Mouse (Mus musculus): ENCODE measurements around the gene Duox1. TPM values are rescaled to one million over a fixed set of nuclear protein-coding genes. Genes with fewer than 3 reads are reported as not detected.

Duox1 gene
- total and polyA plus RNA-seq, 2 experiments from 2014 or later, result 0.16 to 0.33 TPM

DNA sequence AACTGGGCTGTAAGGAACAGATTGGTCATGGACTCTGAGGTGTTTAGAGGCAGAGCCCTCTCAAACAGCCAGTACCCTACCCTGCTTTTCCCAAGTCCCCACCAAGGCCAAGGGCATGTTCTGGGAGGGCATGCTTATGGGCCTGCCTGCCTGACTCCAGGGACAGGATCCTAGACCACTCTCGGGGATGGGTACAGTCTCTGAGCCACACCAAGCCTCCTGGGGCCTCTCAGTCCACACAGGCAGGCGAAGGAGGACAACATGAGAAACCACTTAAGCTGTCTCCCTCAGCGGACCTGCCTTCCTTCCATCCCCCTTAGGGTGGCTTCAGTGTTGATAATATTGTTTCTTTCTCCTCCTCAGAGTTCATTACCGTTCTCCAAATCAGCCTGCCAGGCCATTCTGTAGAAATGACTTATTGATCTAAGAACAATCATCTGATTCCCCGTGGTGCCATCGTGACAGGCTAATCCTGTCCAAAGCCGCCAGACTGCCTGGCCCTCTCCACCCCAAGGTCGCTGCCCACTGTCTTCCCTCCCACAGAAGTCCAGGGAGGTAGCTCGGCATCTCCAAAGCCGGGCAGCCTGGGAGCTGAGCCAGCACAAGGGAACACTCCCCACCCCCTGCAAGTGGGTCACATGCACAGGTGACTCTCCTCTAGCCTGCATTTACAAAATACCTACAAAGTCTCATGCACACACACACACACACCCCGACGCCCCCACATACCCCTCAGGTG, 38.9 kb downstream of the Duox1 start:
- H3K36me3 ChIP-seq (ENCODE audit: insufficient read depth, low read length), result peaks cover 25% of the 10 kb centered on the region
- no peaks in the 10 kb centered on the region for H3K27me3 ChIP-seq (ENCODE audit: insufficient read depth, low read length)
- no peaks in the 10 kb centered on the region for H3K9me3 ChIP-seq (ENCODE audit: low read length)
- H3K4me1 ChIP-seq (ENCODE audit: insufficient read depth, low read length), result peaks cover 11% of the 10 kb centered on the region
- no peak overlapping the region for H3K4me3 ChIP-seq (ENCODE audit: low read depth, low read length)
- DNase-seq (ENCODE audit: low spot score), result no peak
- H3K27ac ChIP-seq (ENCODE audit: low read depth, low read length), result no peak overlapping the region
- no peak for ATAC-seq (ENCODE audit: low FRiP score)
- H3K4me2 ChIP-seq (ENCODE audit: low read depth, low read length, poor library complexity, severe bottlenecking), result no peak overlapping the region
- no peak for TF ChIP-seq CTCF (IDR thresholded peaks at IDR 0.05)
- WGBS, result 42% methylated on average over 12 of the region's 12 CpGs
- H3K9ac ChIP-seq (replicated peaks; ENCODE audit: low read length, poor library complexity, severe bottlenecking), result 0 out of 2 replicates have a peak overlapping the region, but pooled peaks have one; percentile 13

DNA sequence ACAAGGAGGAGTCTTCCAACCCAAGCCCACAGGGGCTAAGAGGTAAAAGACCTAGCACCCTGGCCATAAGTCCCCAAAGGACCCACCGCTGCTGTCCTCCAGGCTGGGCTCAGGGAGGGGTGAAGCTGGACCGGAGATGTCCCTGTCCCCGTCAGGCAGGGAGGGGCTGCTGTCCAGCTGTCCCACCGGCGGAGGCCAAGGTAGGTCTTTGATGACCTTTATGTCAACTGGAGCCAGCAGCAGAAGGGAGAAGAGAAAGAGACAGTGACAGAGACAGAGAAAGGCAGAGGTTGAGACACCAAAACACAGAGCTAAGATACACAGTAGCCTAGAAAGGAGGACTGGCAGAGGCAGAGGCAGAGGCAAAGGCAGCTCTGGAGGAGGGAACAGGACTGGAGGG, 39.9 kb downstream of the Duox1 start:
- no peak for DNase-seq (ENCODE audit: low spot score)
- H3K27ac ChIP-seq (ENCODE audit: low read depth, low read length), result no peak overlapping the region
- H3K27me3 ChIP-seq (ENCODE audit: insufficient read depth, low read length), result no peaks in the 10 kb centered on the region
- H3K4me1 ChIP-seq (ENCODE audit: insufficient read depth, low read length), result peaks cover 4% of the 10 kb centered on the region; the same call in 1 of the 2 replicates
- H3K9ac ChIP-seq (replicated peaks; ENCODE audit: low read length, poor library complexity, severe bottlenecking), result no peak overlapping the region
- peaks cover 29% of the 10 kb centered on the region for H3K36me3 ChIP-seq (ENCODE audit: insufficient read depth, low read length)
- 94% methylated on average over 5 of the region's 5 CpGs for WGBS
- no peak for TF ChIP-seq CTCF (IDR thresholded peaks at IDR 0.05)
- no peak overlapping the region for H3K4me3 ChIP-seq (ENCODE audit: low read depth, low read length)
- ATAC-seq (ENCODE audit: low FRiP score), result no peak
- no peak overlapping the region for H3K4me2 ChIP-seq (ENCODE audit: low read depth, low read length, poor library complexity, severe bottlenecking)
- H3K9me3 ChIP-seq (ENCODE audit: low read length), result no peaks in the 10 kb centered on the region

DNA sequence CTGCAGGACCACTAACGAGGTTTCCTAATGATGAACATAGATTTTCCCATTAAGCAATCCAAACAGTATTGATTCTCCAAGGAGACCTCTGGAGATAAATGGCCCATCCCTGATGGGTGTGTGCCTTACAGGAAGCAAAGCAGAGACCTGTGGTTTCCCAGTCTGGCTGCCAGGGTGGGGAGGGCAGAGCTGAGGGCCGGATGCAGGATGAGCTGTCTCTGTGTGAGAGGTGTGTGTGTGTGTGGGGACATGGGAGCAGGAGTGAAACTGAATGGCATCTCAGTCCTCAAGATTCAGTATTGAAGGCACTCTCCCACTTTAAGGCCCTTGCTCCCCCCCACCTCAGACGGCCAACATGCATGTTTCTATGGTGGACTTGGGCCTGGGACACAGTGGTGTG, 40.7 kb downstream of the Duox1 start:
- no peak for TF ChIP-seq CTCF (IDR thresholded peaks at IDR 0.05)
- no peak for ATAC-seq (ENCODE audit: low FRiP score)
- H3K9me3 ChIP-seq (ENCODE audit: low read length), result no peaks in the 10 kb centered on the region
- H3K36me3 ChIP-seq (ENCODE audit: insufficient read depth, low read length), result peaks cover 29% of the 10 kb centered on the region
- H3K27me3 ChIP-seq (ENCODE audit: insufficient read depth, low read length), result no peaks in the 10 kb centered on the region
- no peak overlapping the region for H3K27ac ChIP-seq (ENCODE audit: low read depth, low read length)
- no peak for DNase-seq (ENCODE audit: low spot score)
- 80% methylated on average over 3 of the region's 3 CpGs for WGBS
- H3K9ac ChIP-seq (replicated peaks; ENCODE audit: low read length, poor library complexity, severe bottlenecking), result no peak overlapping the region
- peaks cover 4% of the 10 kb centered on the region; the same call in 1 of the 2 replicates for H3K4me1 ChIP-seq (ENCODE audit: insufficient read depth, low read length)
- H3K4me3 ChIP-seq (ENCODE audit: low read depth, low read length), result no peak overlapping the region
- no peak overlapping the region for H3K4me2 ChIP-seq (ENCODE audit: low read depth, low read length, poor library complexity, severe bottlenecking)

DNA sequence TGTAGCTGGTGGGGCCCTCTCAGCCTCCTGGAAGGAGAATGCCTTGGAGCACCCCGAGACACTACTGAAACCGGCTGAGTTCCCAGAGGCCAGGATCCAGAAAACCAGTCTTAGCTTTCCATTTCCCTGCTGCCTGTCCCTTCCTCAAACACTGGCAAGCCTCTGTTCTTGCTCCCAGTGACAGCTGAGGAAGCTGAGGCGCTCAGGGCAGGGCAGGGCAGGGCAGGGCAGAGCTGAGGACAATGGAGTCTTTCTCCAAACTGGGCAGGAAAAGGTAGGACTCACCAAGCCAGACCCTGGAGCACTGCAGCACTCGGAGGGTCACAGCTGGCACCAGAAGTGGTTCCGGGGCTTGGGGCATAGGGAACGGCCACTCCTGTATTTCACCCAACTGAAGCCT, 44.8 kb downstream of the Duox1 start:
- Histone ChIP-seq H3K27me3 (ENCODE audit: insufficient read depth, low read length) (no peaks in the 10 kb centered on the region), H3K27ac (ENCODE audit: low read depth, low read length) (no peak overlapping the region), H3K9me3 (ENCODE audit: low read length) (no peaks in the 10 kb centered on the region), H3K4me3 (ENCODE audit: low read depth, low read length) (no peak overlapping the region), H3K9ac (replicated peaks; ENCODE audit: low read length, poor library complexity, severe bottlenecking) (no peak overlapping the region), H3K4me1 (ENCODE audit: insufficient read depth, low read length) (no peaks in the 10 kb centered on the region), H3K4me2 (ENCODE audit: low read depth, low read length, poor library complexity, severe bottlenecking) (no peak overlapping the region), H3K36me3 (ENCODE audit: insufficient read depth, low read length) (peaks cover 23% of the 10 kb centered on the region)
- TF ChIP-seq CTCF (IDR thresholded peaks at IDR 0.05), result no peak
- ATAC-seq (ENCODE audit: low FRiP score) (no peak), DNase-seq (ENCODE audit: low spot score) (no peak)
- WGBS, result 87% methylated on average over 6 of the region's 6 CpGs

DNA sequence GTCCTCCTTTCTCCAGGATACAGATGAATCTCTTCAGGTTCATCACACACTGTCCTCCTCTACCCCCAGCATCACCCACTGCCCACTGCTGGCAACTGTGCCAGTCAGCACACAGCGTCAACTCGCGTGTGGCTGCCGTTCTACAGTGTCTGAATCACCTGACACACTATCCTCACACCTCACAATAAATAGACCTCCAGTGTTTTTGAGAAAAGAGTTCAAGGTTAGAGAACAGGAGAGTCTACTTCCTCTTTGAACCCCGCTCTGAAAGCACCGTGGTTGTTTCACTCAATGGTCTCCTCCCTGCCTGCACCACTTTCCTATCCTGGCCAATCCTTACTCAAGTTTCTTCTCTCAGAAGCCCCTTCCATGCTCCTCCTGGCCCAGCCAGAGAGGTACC, 45.7 kb downstream of the Duox1 start:
- Histone ChIP-seq H3K4me2 (ENCODE audit: low read depth, low read length, poor library complexity, severe bottlenecking) (no peak overlapping the region), H3K36me3 (ENCODE audit: insufficient read depth, low read length) (peaks cover 18% of the 10 kb centered on the region), H3K9me3 (ENCODE audit: low read length) (no peaks in the 10 kb centered on the region), H3K27me3 (ENCODE audit: insufficient read depth, low read length) (no peaks in the 10 kb centered on the region), H3K27ac (ENCODE audit: low read depth, low read length) (no peak overlapping the region), H3K4me3 (ENCODE audit: low read depth, low read length) (no peak overlapping the region), H3K4me1 (ENCODE audit: insufficient read depth, low read length) (peaks cover 6% of the 10 kb centered on the region; the same call in 1 of the 2 replicates), H3K9ac (replicated peaks; ENCODE audit: low read length, poor library complexity, severe bottlenecking) (no peak overlapping the region)
- DNase-seq (ENCODE audit: low spot score) (no peak), ATAC-seq (ENCODE audit: low FRiP score) (no peak)
- WGBS, result 90% methylated on average over 6 of the region's 6 CpGs
- TF ChIP-seq CTCF (IDR thresholded peaks at IDR 0.05), result no peak

DNA sequence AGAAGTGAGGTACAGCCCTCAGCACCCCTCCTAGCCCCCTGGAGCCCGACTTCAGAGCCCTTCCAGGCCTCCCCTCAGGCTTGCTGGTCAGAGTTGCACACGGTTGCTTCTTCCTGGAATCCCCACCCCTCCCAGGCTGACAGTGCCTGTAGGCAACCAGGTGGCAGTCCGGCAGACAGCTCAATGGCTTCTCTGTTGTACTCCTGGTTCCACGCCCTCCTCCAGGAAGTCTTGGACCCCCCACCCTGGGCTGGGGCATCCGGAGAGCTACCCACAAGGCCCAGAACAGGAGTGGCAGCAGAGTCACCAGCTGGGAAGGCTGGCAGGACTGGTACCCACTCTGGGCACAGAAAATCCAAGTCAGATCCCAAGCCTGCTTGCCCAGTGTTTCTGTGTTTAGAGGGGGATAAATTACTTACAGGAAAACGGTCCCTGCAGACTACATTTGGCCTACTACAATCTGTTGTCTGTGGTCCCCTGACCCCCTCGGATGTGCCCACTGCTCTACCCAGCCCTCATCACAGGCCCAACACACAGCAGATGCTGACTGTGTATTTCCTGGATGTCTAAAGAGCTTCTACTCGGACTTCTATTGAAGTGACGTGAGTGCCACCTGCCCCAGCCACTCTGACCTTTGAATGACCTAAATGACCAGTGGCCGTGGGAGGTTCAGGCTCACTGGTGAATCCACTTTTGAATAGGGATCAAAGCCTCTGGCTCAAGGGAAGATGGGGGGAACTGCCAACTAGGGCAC, 46.6 kb downstream of the Duox1 start:
- Histone ChIP-seq H3K27me3 (ENCODE audit: insufficient read depth, low read length) (no peaks in the 10 kb centered on the region), H3K4me2 (ENCODE audit: low read depth, low read length, poor library complexity, severe bottlenecking) (no peak overlapping the region), H3K4me3 (ENCODE audit: low read depth, low read length) (no peak overlapping the region), H3K9ac (replicated peaks; ENCODE audit: low read length, poor library complexity, severe bottlenecking) (no peak overlapping the region), H3K27ac (ENCODE audit: low read depth, low read length) (no peak overlapping the region), H3K9me3 (ENCODE audit: low read length) (no peaks in the 10 kb centered on the region), H3K36me3 (ENCODE audit: insufficient read depth, low read length) (0 out of 2 replicates have a peak, but pooled peaks cover 9% of the 10 kb centered on the region), H3K4me1 (ENCODE audit: insufficient read depth, low read length) (peaks cover 14% of the 10 kb centered on the region; the same call in 1 of the 2 replicates)
- TF ChIP-seq CTCF (IDR thresholded peaks at IDR 0.05), result no peak
- ATAC-seq (ENCODE audit: low FRiP score) (no peak), DNase-seq (ENCODE audit: low spot score) (no peak)
- WGBS, result 71% methylated on average over 10 of the region's 10 CpGs

Data from midbrain, postnatal 0 days (tissue).